Mouse (Mus musculus): Measurements from ENCODE around the gene Mllt10. TPM values are rescaled to one million over a fixed set of nuclear protein-coding genes. Genes with fewer than 3 reads are reported as not detected.
A peak's percentile ranks its signal among the peaks of the same experiment; 100 is the strongest.

Mllt10 gene
- polyA plus RNA-seq, 2 experiments: 33.4 to 52.7 TPM

DNA sequence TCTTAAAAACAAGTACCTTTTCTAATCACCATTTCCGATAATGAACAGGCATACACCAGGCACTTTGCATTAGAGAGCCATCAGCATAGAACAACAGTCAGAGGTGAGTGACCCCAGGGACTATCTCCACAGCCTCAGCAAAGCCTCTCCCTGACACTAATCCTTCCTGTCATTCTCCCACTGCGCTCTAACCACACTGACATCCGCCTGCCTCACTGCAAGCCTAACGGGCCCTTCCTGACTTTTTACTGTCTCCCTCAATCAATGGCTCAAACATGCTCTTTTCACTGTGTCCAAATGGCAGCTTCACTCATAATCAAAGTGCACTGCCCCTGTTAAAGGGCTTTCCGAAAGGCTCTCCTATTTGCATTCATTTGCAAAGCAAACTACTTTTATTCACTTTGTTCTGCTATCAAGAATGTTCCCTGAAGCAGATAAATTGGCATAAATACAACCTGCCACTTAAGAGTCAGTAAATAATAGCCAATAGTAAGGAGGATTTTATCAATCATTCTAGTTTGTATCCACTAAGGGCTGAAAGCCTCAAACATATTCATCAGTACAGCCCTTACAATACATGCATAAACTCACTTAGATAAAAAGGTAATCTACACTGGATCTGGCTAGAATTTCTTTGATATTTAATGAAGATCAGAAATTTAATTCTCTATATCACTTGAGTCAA lies 178.0 kb downstream of the Mllt10 start:
- H3K4me1 ChIP-seq (ENCODE audit: control insufficient read depth, insufficient read depth, low read length): peaks cover 13% of the 10 kb centered on the region
- no peak overlapping the region for H3K4me3 ChIP-seq (replicated peaks; ENCODE audit: low read length)
- ATAC-seq (ENCODE audit: low FRiP score, low read depth) (no peak), DNase-seq (ENCODE audit: low spot score) (no peak)
- H3K9me3 ChIP-seq (ENCODE audit: control insufficient read depth, low read length): no peaks in the 10 kb centered on the region
- no peaks in the 10 kb centered on the region for H3K36me3 ChIP-seq (ENCODE audit: control insufficient read depth, insufficient read depth, low read length)
- no peak overlapping the region for H3K27ac ChIP-seq (replicated peaks; ENCODE audit: low read depth, low read length)
- TF ChIP-seq POLR2A (IDR thresholded peaks at IDR 0.05; ENCODE audit: borderline replicate concordance, extremely low read depth, insufficient read depth, insufficient read length): no peak
- no peaks in the 10 kb centered on the region for H3K27me3 ChIP-seq (ENCODE audit: control insufficient read depth, insufficient read depth, low read length)
- no peak overlapping the region for H3K4me2 ChIP-seq (replicated peaks; ENCODE audit: low read depth, low read length, severe bottlenecking)
- H3K9ac ChIP-seq (ENCODE audit: low read depth, low read length, severe bottlenecking): no peak overlapping the region
- 32% methylated on average over 5 of the region's 5 CpGs for WGBS

DNA sequence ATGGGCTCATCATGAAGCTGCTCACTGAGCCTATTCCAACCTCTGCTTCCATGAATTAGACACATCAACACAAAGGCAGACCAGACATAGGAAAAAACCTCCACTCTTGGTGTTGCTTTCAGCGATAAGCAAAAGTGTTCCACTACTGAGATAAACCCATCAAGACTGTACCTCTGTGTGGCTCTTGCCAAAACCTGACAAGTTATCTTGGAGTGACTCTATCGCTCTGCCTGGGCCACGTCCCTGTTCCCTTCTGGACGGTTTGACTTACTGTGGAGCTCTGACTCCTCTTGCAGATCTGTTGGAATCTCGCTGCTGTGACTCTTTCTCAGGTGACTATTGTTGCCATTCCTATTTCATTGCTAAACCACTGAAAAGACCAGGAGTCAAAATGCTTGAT lies 180.5 kb downstream of the Mllt10 start:
- H3K9ac ChIP-seq (ENCODE audit: low read depth, low read length, severe bottlenecking): no peak overlapping the region
- no peaks in the 10 kb centered on the region for H3K36me3 ChIP-seq (ENCODE audit: control insufficient read depth, insufficient read depth, low read length)
- ATAC-seq (ENCODE audit: low FRiP score, low read depth) (no peak), DNase-seq (ENCODE audit: low spot score) (no peak)
- no peak overlapping the region for H3K4me3 ChIP-seq (replicated peaks; ENCODE audit: low read length)
- no peak overlapping the region for H3K4me2 ChIP-seq (replicated peaks; ENCODE audit: low read depth, low read length, severe bottlenecking)
- TF ChIP-seq POLR2A (IDR thresholded peaks at IDR 0.05; ENCODE audit: borderline replicate concordance, extremely low read depth, insufficient read depth, insufficient read length): no peak
- H3K4me1 ChIP-seq (ENCODE audit: control insufficient read depth, insufficient read depth, low read length): 0 out of 2 replicates have a peak, but pooled peaks cover 2% of the 10 kb centered on the region
- no peaks in the 10 kb centered on the region for H3K9me3 ChIP-seq (ENCODE audit: control insufficient read depth, low read length)
- no peaks in the 10 kb centered on the region for H3K27me3 ChIP-seq (ENCODE audit: control insufficient read depth, insufficient read depth, low read length)
- WGBS: 93% methylated on average over 5 of the region's 5 CpGs
- no peak overlapping the region for H3K27ac ChIP-seq (replicated peaks; ENCODE audit: low read depth, low read length)

DNA sequence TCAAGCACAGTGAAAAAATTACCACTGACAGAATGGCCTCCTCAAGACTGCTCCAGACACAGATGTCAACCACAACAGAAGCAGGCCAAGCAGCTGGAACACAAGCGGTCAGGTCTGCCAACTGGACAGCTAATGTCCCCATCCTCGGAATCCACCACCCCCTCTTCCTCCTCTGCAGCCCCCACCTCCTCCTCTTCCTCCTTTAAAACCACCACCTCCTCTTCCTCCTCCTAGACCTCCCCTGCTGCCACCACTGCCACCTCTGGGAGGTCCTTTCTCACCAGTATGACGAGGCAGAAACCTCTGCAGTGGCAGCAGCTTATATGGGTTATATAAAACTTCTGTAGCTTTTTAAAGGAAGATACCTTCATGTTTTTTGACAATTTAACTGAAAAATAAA lies 194.2 kb downstream of the Mllt10 start:
- TF ChIP-seq POLR2A (IDR thresholded peaks at IDR 0.05; ENCODE audit: borderline replicate concordance, extremely low read depth, insufficient read depth, insufficient read length): no peak
- Histone ChIP-seq H3K36me3 (ENCODE audit: control insufficient read depth, insufficient read depth, low read length) (peaks cover 4% of the 10 kb centered on the region; the same call in 1 of the 2 replicates), H3K4me1 (ENCODE audit: control insufficient read depth, insufficient read depth, low read length) (no peaks in the 10 kb centered on the region), H3K9ac (ENCODE audit: low read depth, low read length, severe bottlenecking) (no peak overlapping the region), H3K4me3 (replicated peaks; ENCODE audit: low read length) (no peak overlapping the region), H3K27ac (replicated peaks; ENCODE audit: low read depth, low read length) (no peak overlapping the region), H3K9me3 (ENCODE audit: control insufficient read depth, low read length) (0 out of 2 replicates have a peak, but pooled peaks cover 2% of the 10 kb centered on the region), H3K4me2 (replicated peaks; ENCODE audit: low read depth, low read length, severe bottlenecking) (no peak overlapping the region), H3K27me3 (ENCODE audit: control insufficient read depth, insufficient read depth, low read length) (no peaks in the 10 kb centered on the region)
- DNase-seq (ENCODE audit: low spot score) (no peak), ATAC-seq (ENCODE audit: low FRiP score, low read depth) (no peak)
- 73% methylated on average over 3 of the region's 3 CpGs for WGBS

Small RNA genes lying within 50 kb of the gene (microRNA-seq; reads per million reads assigned to microRNA genes)
- gene Gm23638: not detected
- 7.1 reads per million, percentile 17 among the genes with 10 or more reads in this experiment for gene Mir7655

Other genes starting within 250 kb of the Mllt10 start
- gene H2al2a, start 58.3 kb upstream of the Mllt10 start, polyA plus RNA-seq (2012; rRNA removed): not detected in 2 replicates
- not detected in 2 replicates for gene H2al2a, start 58.3 kb upstream of the Mllt10 start, polyA plus RNA-seq (2014; fragmentation: Nextera tagmentation; extraction: Ambion mirVana)
- 8.8 and 10.8 TPM in 2 replicates for gene A930004D18Rik, start 17.5 kb upstream of the Mllt10 start, polyA plus RNA-seq (2012; rRNA removed)
- gene A930004D18Rik, start 17.5 kb upstream of the Mllt10 start, polyA plus RNA-seq (2014; fragmentation: Nextera tagmentation; extraction: Ambion mirVana): 13.0 and 14.2 TPM in 2 replicates
- gene Skida1, start 6.2 kb upstream of the Mllt10 start, polyA plus RNA-seq (2012; rRNA removed): 18.7 and 19.0 TPM in 2 replicates
- gene Skida1, start 6.2 kb upstream of the Mllt10 start, polyA plus RNA-seq (2014; fragmentation: Nextera tagmentation; extraction: Ambion mirVana): 7.9 and 8.2 TPM in 2 replicates